Mouse (Mus musculus): ENCODE results near the gene Wiz. TPM values are rescaled to one million over a fixed set of nuclear protein-coding genes. Genes with fewer than 3 reads are reported as not detected.

Wiz gene
- polyA plus RNA-seq, 1 experiment from 2014 or later: 26.6 TPM

- no peak for ATAC-seq
- no peak overlapping the region for H3K4me2 ChIP-seq
- H3K4me1 ChIP-seq: peaks cover 6% of the 10 kb centered on the region
- no peak overlapping the region for H3K9ac ChIP-seq
- no peaks in the 10 kb centered on the region for H3K27me3 ChIP-seq
- H3K36me3 ChIP-seq (ENCODE audit: poor library complexity, severe bottlenecking): peaks cover 98% of the 10 kb centered on the region
- no peak overlapping the region for H3K27ac ChIP-seq
- 83% methylated on average over 5 of the region's 5 CpGs for WGBS
- H3K9me3 ChIP-seq (replicated peaks): no peaks in the 10 kb centered on the region
- no peak overlapping the region for H3K4me3 ChIP-seq
Measured at GRCm38 (mm10) chr17:32313892-32314291, 75.3 kb downstream of the Wiz start.

- Histone ChIP-seq H3K27ac (no peak overlapping the region), H3K9ac (no peak overlapping the region), H3K4me3 (no peak overlapping the region), H3K27me3 (no peaks in the 10 kb centered on the region), H3K9me3 (replicated peaks) (no peaks in the 10 kb centered on the region), H3K4me2 (no peak overlapping the region), H3K4me1 (no peaks in the 10 kb centered on the region), H3K36me3 (ENCODE audit: poor library complexity, severe bottlenecking) (peaks cover 100% of the 10 kb centered on the region)
- WGBS: 96% methylated on average over 8 of the region's 8 CpGs
- ATAC-seq: no peak
Measured at GRCm38 (mm10) chr17:32312801-32313200, 76.4 kb downstream of the Wiz start.

DNA sequence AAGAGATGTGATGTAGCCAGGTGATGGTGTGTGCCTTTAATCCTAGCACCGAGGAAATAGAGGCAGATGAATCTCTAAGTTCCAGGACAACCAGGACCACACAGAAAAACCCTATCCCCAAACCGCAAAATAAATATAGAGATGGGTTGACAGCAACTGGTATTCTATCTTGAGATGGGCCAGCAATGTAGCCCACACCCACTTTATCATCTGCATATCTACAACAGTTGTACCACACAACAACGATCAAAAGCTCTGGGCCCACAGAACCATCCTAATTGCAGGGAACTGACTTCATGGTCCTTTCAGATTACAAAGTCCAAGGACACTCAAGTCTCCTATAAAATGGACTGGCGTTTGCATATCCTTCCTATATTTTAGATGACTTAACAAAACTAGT is 81.3 kb downstream of the Wiz start:
- ATAC-seq: no peak
- Histone ChIP-seq H3K4me1 (no peaks in the 10 kb centered on the region), H3K4me2 (no peak overlapping the region), H3K9ac (no peak overlapping the region), H3K27ac (no peak overlapping the region), H3K4me3 (no peak overlapping the region), H3K27me3 (no peaks in the 10 kb centered on the region), H3K36me3 (ENCODE audit: poor library complexity, severe bottlenecking) (peaks cover 100% of the 10 kb centered on the region), H3K9me3 (replicated peaks) (no peaks in the 10 kb centered on the region)
- WGBS: 92% methylated on average over 4 of the region's 4 CpGs

Small RNAs within 50 kb of the gene (microRNA-seq; reads per million reads assigned to microRNA genes)
- gene Gm22201: not detected

Other genes with a start within 250 kb of the Wiz start
- gene Notch3, start 222.6 kb downstream of the Wiz start, polyA plus RNA-seq (2015; fragmentation: Nextera tagmentation; extraction: Ambion mirVana): 7.7 and 9.7 TPM in 2 replicates
- 0.08 and 0.10 TPM in 2 replicates for gene Ephx3, start 199.9 kb downstream of the Wiz start, polyA plus RNA-seq (2015; fragmentation: Nextera tagmentation; extraction: Ambion mirVana)
- gene Brd4, start 104.7 kb downstream of the Wiz start, polyA plus RNA-seq (2015; fragmentation: Nextera tagmentation; extraction: Ambion mirVana): 84.5 and 87.1 TPM in 2 replicates
- 112 and 114 TPM in 2 replicates for gene Akap8, start 68.2 kb downstream of the Wiz start, polyA plus RNA-seq (2015; fragmentation: Nextera tagmentation; extraction: Ambion mirVana)
- 113 and 119 TPM in 2 replicates for gene Akap8l, start 38.8 kb downstream of the Wiz start, polyA plus RNA-seq (2015; fragmentation: Nextera tagmentation; extraction: Ambion mirVana)
- 0.26 and 0.32 TPM in 2 replicates for gene Rasal3, start 14.1 kb upstream of the Wiz start, polyA plus RNA-seq (2015; fragmentation: Nextera tagmentation; extraction: Ambion mirVana)
- not detected in 2 replicates for gene Pglyrp2, start 34.7 kb upstream of the Wiz start, polyA plus RNA-seq (2015; fragmentation: Nextera tagmentation; extraction: Ambion mirVana)
- 0.17 and 0.35 TPM in 2 replicates for gene Cyp4f39, start 63.3 kb upstream of the Wiz start, polyA plus RNA-seq (2015; fragmentation: Nextera tagmentation; extraction: Ambion mirVana)
- 7.0 and 7.8 TPM in 2 replicates for gene Cyp4f17, start 116.6 kb upstream of the Wiz start, polyA plus RNA-seq (2015; fragmentation: Nextera tagmentation; extraction: Ambion mirVana)
- gene Cyp4f16, start 147.1 kb upstream of the Wiz start, polyA plus RNA-seq (2015; fragmentation: Nextera tagmentation; extraction: Ambion mirVana): 21.1 and 21.4 TPM in 2 replicates
- gene Cyp4f37, start 231.9 kb upstream of the Wiz start, polyA plus RNA-seq (2015; fragmentation: Nextera tagmentation; extraction: Ambion mirVana): 0.64 TPM in 1 of 2 replicates, not detected in the other

Measured in forebrain, embryonic 13.5 days (tissue).